Mouse (Mus musculus): ENCODE results near the gene Dclk1.

- no peak for TF ChIP-seq CTCF (IDR thresholded peaks at IDR 0.05; ENCODE audit: low read depth)
- TF ChIP-seq EP300 (IDR thresholded peaks at IDR 0.05; ENCODE audit: low read depth), result no peak
These were observed 176.7 kb downstream of the Dclk1 start for GRCm38 (mm10) chr3:55418845-55419244.

All from liver, embryonic 14.5 days (tissue).